In genomic region chr8:91069407-91069806, GRCm38 (mm10) we compare ENCODE assay signal across 8 mouse cellular contexts. TPM values are rescaled to one million over a fixed set of nuclear protein-coding genes. Genes with fewer than 3 reads are reported as not detected.
DNase-seq lines count a peak whose midpoint lies in the region; ATAC-seq and TF ChIP-seq lines count a peak whose summit lies in the region.

No protein-coding gene starts in this region.

- H3K4me1 ChIP-seq in forebrain, embryonic 11.5 days (replicated peaks; ENCODE audit: control insufficient read depth, insufficient read depth, low read length) = peaks cover 1% of the 10 kb centered on the region; the same call in 1 of the 2 replicates
- peaks cover 8% of the 10 kb centered on the region; the same call in 1 of the 2 replicates for H3K4me1 ChIP-seq in intestine, postnatal 0 days (replicated peaks; ENCODE audit: control insufficient read depth, insufficient read depth, low read length)

- no peaks in the 10 kb centered on the region for H3K9me3 ChIP-seq in forebrain, embryonic 11.5 days (ENCODE audit: control insufficient read depth, low read length)
- H3K9me3 ChIP-seq in intestine, postnatal 0 days (ENCODE audit: control insufficient read depth) = no peaks in the 10 kb centered on the region

- peak overlapping the region; percentile 25; the same call in 1 of the 2 replicates for H3K9ac ChIP-seq in forebrain, embryonic 11.5 days (ENCODE audit: low read length)
- peak overlapping the region; percentile 88; the same call in 1 of the 2 replicates for H3K9ac ChIP-seq in intestine, postnatal 0 days (ENCODE audit: low read depth, low read length)

- WGBS in forebrain, embryonic 11.5 days = 8% methylated on average over 10 of the region's 10 CpGs
- 4% methylated on average over 10 of the region's 10 CpGs for WGBS in intestine, postnatal 0 days

- intact Hi-C loops in left cerebral cortex, postnatal 25 days (cut with DNase I) = no loop called here

- TF ChIP-seq CTCF in intestine, postnatal 0 days (IDR thresholded peaks at IDR 0.05; ENCODE audit: low read depth) = no peak

- no peaks in the 10 kb centered on the region for H3K27me3 ChIP-seq in forebrain, embryonic 11.5 days (ENCODE audit: control insufficient read depth, insufficient read depth, low read length)
- no peaks in the 10 kb centered on the region for H3K27me3 ChIP-seq in intestine, postnatal 0 days (replicated peaks; ENCODE audit: control insufficient read depth, insufficient read depth, low read length)

- H3K4me3 ChIP-seq in forebrain, embryonic 11.5 days (ENCODE audit: low read depth, low read length) = peak overlapping the region; percentile 48
- peak overlapping the region; percentile 91 for H3K4me3 ChIP-seq in intestine, postnatal 0 days (ENCODE audit: low read depth, low read length)

- H3K36me3 ChIP-seq in forebrain, embryonic 11.5 days (ENCODE audit: control insufficient read depth, insufficient read depth, low read length) = no peaks in the 10 kb centered on the region
- H3K36me3 ChIP-seq in intestine, postnatal 0 days (ENCODE audit: control insufficient read depth, insufficient read depth) = 0 out of 2 replicates have a peak, but pooled peaks cover 4% of the 10 kb centered on the region

- H3K4me2 ChIP-seq in forebrain, embryonic 11.5 days (ENCODE audit: low read depth, low read length, severe bottlenecking) = peak overlapping the region; percentile 66
- peak overlapping the region; percentile 79 for H3K4me2 ChIP-seq in intestine, postnatal 0 days (replicated peaks; ENCODE audit: low read depth)

- H3K27ac ChIP-seq in forebrain, embryonic 11.5 days (ENCODE audit: low read depth, low read length) = no peak overlapping the region
- H3K27ac ChIP-seq in intestine, postnatal 0 days (ENCODE audit: low read depth, low read length) = no peak overlapping the region

- ATAC-seq in forebrain, embryonic 11.5 days (replicated peaks; ENCODE audit: low FRiP score) = no peak
- ATAC-seq in intestine, postnatal 0 days = no peak
- ATAC-seq in megakaryocyte progenitor cell, adult 5-6 weeks (replicated peaks; ENCODE audit: poor library complexity) = peak; percentile 3

- DNase-seq in left cerebral cortex, postnatal 25 days (ENCODE audit: low spot score in 2 of 2) = peak; percentile 6 to 24
- DNase-seq in left cerebral cortex, adult 18-20 months (ENCODE audit: low spot score in 2 of 2) = no peak
- DNase-seq in adrenal gland, postnatal 25 days = peak; percentile 18
- DNase-seq in forebrain, embryonic 11.5 days (ENCODE audit: low spot score) = no peak
- DNase-seq in adipocyte (ENCODE audit: low spot score) = no peak
- DNase-seq in layer of hippocampus, postnatal 14 days (ENCODE audit: low spot score in 2 of 2) = no peak

RNA-seq across cellular contexts. Expression of gene Rbl2, which starts 0.5 kb away (rescaled TPM):
- 10 to 100 TPM; 35.7 to 37.1 TPM for total RNA-seq in left cerebral cortex, postnatal 25 days (2021)
- 10 to 100 TPM; 38.8 to 40.4 TPM for total RNA-seq in left cerebral cortex, adult 18-20 months (2021)
- total RNA-seq in adrenal gland, postnatal 25 days (2021) = 47.0 and 55.8 TPM in 2 replicates
- 16.3 and 18.4 TPM in 2 replicates for polyA plus RNA-seq in forebrain, embryonic 11.5 days (2014; fragmentation: Nextera tagmentation; extraction: Ambion mirVana)
- polyA plus RNA-seq in intestine, postnatal 0 days (2015; fragmentation: Nextera tagmentation; extraction: Ambion mirVana) = 6.5 and 7.3 TPM in 2 replicates
- total RNA-seq in megakaryocyte progenitor cell, adult 5-6 weeks (2015) = 44.5 and 47.4 TPM in 2 replicates
- total RNA-seq in megakaryocyte progenitor cell, adult 5-6 weeks (2017) = 48.1 and 60.5 TPM in 2 replicates
- 10 to 100 TPM; 32.1 to 34.6 TPM for total RNA-seq in layer of hippocampus, postnatal 14 days (2021)

Comparison
In these comparisons a context has a peak if more than half of its experiments do, and no peak if none do; other contexts are left out.
1. DNase-seq: peak in left cerebral cortex, postnatal 25 days (2 of 2) and adrenal gland, postnatal 25 days (single experiment); none in left cerebral cortex, adult 18-20 months (0 of 2), forebrain, embryonic 11.5 days (single experiment), adipocyte (single experiment) and layer of hippocampus, postnatal 14 days (0 of 2).